Mouse (Mus musculus): Measurements from ENCODE around the gene Cfap43.

Cfap43 gene

GRCm38 (mm10) chr19:47713457-47713856 lies 205.6 kb downstream of the Cfap43 start:
- DNase-seq (ENCODE audit: low spot score in 2 of 2) = no peak

- DNase-seq (ENCODE audit: low spot score in 2 of 2) = no peak
Observed at GRCm38 (mm10) chr19:47710376-47710775, 208.7 kb downstream of the Cfap43 start.

GRCm38 (mm10) chr19:47705772-47706309 lies 213.2 kb downstream of the Cfap43 start:
- no peak for DNase-seq (ENCODE audit: low spot score in 2 of 2)

GRCm38 (mm10) chr19:47705080-47705771 lies 213.9 kb downstream of the Cfap43 start:
- no peak for DNase-seq (ENCODE audit: low spot score in 2 of 2)

GRCm38 (mm10) chr19:47700509-47700908 lies 218.6 kb downstream of the Cfap43 start:
- no peak for DNase-seq (ENCODE audit: low spot score in 2 of 2)

GRCm38 (mm10) chr19:47699743-47700142 lies 219.3 kb downstream of the Cfap43 start:
- DNase-seq (ENCODE audit: low spot score in 2 of 2) = no peak

GRCm38 (mm10) chr19:47698266-47698665 lies 220.8 kb downstream of the Cfap43 start:
- DNase-seq (ENCODE audit: low spot score in 2 of 2) = no peak

GRCm38 (mm10) chr19:47697067-47697466 lies 222.0 kb downstream of the Cfap43 start:
- no peak for DNase-seq (ENCODE audit: low spot score in 2 of 2)

- DNase-seq (ENCODE audit: low spot score in 2 of 2) = no peak
Observed at GRCm38 (mm10) chr19:47696411-47696810, 222.7 kb downstream of the Cfap43 start.

- DNase-seq (ENCODE audit: low spot score in 2 of 2) = no peak
Observed at GRCm38 (mm10) chr19:47695725-47696124, 223.4 kb downstream of the Cfap43 start.

GRCm38 (mm10) chr19:47691994-47692393 lies 227.1 kb downstream of the Cfap43 start, which contains the start of gene Col17a1:
TSS of gene Col17a1 (minus strand) at chr19:47692094.
- no peak for DNase-seq (ENCODE audit: low spot score in 2 of 2)

- DNase-seq (ENCODE audit: low spot score in 2 of 2) = no peak
Observed at GRCm38 (mm10) chr19:47689592-47689991, 229.5 kb downstream of the Cfap43 start.
